Mouse (Mus musculus) gastrocnemius, postnatal 25 days (tissue): ENCODE measurements around the gene Mia2. TPM values are rescaled to one million over a fixed set of nuclear protein-coding genes. Genes with fewer than 3 reads are reported as not detected.
"Not testable (repeated sequence)": the region's sequence is repeated elsewhere in the genome, so short reads cannot be mapped to it uniquely, and the experiment has no call there.

ENCODE experiments used
- DNase-seq: peaks from one replicate; pipeline ENCODE4 v3.0.0; 2022
- long read RNA-seq, 2 experiments: library from polyadenylated mRNA; stranded (forward); transcript quantifications; one replicate each; pipeline ENCODE4 v2.0.0; 2021
- total RNA-seq, 2 experiments: library from RNA; stranded (reverse); gene quantifications; 1 replicate in 1 of 2; 2 replicates in 1 of 2; pipeline ENCODE4 v1.2.3; 2021

The Mia2 gene
- 10 to 100 TPM; 88.3 to 97.4 TPM for total RNA-seq
- long read RNA-seq, experiment 1, partial matches to known transcripts: 9 of 36 reads
- long read RNA-seq, experiment 1, other reads (novel, unspliced or antisense): 25 of 36 reads
- long read RNA-seq, experiment 2, partial matches to known transcripts: 5 of 54 reads
- long read RNA-seq, experiment 2, other reads (novel, unspliced or antisense): 45 of 54 reads

- DNase-seq: no peak
Observed at GRCm38 (mm10) chr12:59095104-59096025, at the start of gene Mia2. TSS of gene Mia2 (plus strand) at chr12:59095799.

- no peak for DNase-seq
Observed at GRCm38 (mm10) chr12:59052470-59052869, 43.1 kb upstream of the Mia2 start.

GRCm38 (mm10) chr12:59053166-59053565 is 42.4 kb upstream of the Mia2 start:
- no peak for DNase-seq

GRCm38 (mm10) chr12:59053976-59054375 is 41.6 kb upstream of the Mia2 start:
- DNase-seq: no peak

GRCm38 (mm10) chr12:59055196-59055850 is 40.3 kb upstream of the Mia2 start:
- no peak for DNase-seq

- no peak for DNase-seq
Observed at GRCm38 (mm10) chr12:59056222-59056621, 39.4 kb upstream of the Mia2 start.

GRCm38 (mm10) chr12:59058242-59058641 is 37.4 kb upstream of the Mia2 start:
- DNase-seq: not testable (repeated sequence)

DNA sequence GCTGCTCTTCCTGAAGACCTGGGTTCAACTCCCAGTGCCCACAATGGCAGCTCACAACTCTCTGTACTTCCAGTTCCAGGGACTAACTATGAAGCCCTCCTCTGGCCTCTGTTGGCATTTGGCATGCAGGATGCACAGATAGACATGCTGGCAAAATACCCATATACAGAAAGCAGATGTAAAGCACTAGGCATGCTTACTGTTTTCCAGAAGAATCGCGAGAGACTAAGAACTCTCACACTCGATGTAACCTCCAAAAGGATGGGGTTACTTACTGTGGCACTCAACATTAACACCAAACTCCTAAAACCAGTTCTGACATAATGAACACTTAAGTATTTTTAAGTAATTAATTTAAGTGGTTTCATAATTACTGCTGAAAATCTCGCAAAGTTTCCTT is 35.3 kb upstream of the Mia2 start:
- no peak for DNase-seq

DNA sequence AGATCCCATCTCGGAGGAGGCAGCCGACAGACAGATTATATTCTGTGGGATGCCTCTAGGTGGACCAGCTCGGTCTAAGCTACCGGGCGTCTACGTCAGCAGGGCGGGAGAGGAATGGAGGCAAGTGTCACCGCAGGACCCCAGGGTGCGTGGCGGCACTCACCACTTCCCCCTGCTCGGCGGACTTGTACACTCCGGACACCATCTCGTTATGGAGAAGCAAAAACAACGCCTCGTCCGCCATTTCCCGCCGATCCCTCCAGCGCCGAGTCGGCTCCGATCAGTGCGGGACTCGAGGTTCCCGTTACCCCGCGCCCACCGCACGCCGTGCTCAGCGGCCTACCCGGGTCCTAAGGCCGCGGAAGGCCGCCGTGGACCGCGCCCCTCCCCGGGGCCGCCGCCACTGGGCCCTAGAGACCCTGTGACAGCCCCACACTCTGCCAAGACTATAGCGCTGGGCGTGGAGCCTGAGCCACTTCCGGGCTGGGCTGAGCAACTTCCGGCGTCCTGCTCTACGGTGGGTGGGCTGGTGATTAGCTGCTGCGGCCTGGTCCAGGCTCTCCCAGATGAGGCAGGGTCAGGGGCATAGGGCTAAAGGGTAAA is 34.5 kb upstream of the Mia2 start, which contains the start of gene Trappc6b:
TSS of gene Trappc6b (minus strand) at position 480 of the 603 bp plus-strand sequence.
- DNase-seq: peak; percentile 79

GRCm38 (mm10) chr12:59064837-59065236 is 30.8 kb upstream of the Mia2 start:
- no peak for DNase-seq

DNA sequence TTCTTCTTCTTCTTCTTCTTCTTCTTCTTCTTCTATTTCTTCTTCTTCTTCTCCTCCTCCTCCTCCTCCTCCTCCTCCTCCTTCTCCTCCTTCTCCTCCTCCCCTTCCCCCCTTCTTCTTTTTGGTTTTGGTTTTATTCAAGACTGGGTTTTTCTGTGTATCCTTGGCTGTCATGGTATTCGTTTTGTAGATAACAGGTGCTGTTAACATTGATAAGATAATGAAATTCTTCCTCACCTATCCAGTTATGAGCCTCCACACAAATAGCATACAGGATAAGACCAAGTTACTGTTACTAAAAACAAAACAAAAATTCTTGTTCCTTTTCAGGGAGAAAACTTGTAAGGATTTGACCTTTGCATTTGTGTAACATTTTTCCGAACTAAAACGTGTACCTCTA is 29.8 kb upstream of the Mia2 start:
- DNase-seq: no peak

DNA sequence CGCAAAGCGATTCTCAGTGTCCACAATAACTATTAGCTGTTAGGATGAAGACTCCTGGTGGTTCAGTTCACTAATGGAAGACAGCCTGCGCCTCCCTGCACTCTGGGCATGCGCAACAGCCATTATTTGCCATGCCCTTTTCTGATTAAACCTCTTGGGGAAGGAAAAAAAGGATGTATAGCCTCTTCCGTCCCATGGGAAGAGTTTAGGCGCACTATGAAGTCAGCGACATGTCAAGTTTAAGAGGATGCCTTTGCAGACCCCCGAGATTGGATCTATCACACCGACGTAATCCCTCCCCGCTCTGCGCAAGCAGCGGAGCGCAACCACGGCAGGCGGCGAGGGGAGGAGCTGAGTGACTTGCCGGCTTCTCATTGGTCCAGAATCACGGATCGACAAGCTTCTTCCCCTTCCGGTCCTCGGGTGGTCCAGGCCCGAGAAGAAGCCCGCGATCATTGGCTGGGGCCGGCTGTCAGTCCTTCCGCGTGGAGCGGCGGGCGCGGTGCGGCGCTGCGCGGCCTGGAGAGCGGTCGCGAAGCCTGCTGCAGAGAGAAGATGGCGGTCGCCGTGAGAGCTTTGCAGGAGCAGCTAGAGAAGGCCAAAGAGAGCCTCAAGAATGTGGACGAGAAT is 29.0 kb upstream of the Mia2 start, which contains the start of gene Pnn:
TSS of gene Pnn (plus strand) at position 437 of the 630 bp plus-strand sequence.
- peak; percentile 98 for DNase-seq

GRCm38 (mm10) chr12:59067095-59067494 is 28.5 kb upstream of the Mia2 start:
- DNase-seq: no peak

DNA sequence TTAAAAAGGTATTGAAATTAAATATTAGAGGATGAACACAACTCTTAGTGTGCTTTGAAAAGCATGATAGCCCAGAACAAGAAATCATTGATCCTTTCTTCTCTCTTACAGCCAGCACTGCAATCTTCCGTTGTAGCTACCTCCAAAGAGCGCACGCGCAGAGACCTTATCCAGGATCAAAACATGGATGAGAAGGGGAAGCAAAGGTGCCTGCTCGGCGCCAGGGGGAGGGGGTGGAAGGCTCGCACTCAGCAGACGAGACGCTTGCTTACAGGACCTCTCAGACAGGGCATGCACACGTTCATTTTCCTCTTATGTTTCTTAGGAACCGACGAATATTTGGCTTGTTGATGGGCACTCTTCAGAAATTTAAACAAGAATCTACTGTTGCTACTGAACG is 26.8 kb upstream of the Mia2 start:
- DNase-seq: no peak

DNA sequence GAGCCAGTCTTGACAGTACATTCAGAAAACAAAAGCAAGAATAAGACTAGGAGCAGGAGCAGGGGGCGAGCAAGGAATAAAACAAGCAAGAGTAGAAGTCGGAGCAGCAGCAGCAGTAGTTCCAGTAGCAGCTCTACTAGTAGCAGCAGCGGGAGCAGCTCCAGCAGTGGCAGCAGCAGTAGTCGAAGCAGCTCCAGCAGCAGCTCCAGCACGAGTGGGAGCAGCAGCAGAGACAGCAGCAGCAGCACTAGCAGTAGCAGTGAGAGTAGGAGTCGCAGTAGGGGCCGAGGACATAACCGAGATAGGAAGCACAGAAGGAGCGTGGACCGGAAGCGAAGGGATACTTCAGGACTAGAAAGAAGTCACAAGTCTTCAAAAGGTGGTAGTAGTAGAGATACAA is 23.3 kb upstream of the Mia2 start:
- no peak for DNase-seq

DNA sequence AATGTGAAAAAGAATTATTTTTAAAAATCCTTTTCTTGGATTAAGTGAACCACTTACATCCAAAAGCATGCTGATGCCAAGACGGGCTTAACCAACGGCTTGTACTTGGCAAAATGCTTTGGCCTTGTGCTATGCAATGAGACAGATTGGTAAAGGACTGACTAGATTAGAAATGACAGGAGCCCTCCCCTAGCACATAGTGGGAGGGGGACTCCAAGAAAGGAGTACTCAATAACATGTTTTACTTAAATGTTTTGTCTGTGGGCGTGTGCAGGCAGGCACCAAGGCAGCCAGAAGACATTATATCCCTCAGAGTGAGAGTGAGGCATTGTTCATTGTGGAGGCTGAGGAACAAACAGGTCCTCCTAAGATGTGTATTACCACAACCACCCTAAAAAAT is 21.5 kb upstream of the Mia2 start:
- no peak for DNase-seq

- DNase-seq: no peak
Observed at GRCm38 (mm10) chr12:59076996-59077395, 18.6 kb upstream of the Mia2 start.

- no peak for DNase-seq
Observed at GRCm38 (mm10) chr12:59077883-59078282, 17.7 kb upstream of the Mia2 start.

- no peak for DNase-seq
Observed at GRCm38 (mm10) chr12:59080461-59080860, 15.1 kb upstream of the Mia2 start.

DNA sequence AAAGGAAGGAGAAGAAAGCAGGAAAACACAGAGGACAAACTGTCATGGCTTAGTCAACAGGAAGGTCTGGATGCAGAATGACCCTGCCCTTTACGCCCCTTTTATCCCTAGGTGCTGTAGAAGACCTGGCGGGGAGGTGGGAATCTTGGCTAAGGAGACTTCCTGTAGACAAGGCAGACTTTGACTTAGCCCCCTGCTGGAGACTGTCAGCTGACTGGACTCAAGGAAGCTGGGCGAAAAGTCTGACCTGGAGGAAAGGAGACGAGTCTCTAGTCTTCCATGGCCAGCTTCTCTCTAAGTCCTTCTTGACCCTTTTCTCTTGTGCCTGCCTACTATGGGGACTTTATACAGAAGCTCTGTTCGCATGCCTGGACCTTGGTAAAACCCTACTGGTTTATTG is 11.2 kb upstream of the Mia2 start:
- no peak for DNase-seq

GRCm38 (mm10) chr12:59086171-59086570 is 9.4 kb upstream of the Mia2 start:
- no peak for DNase-seq

GRCm38 (mm10) chr12:59093543-59093942 is 2.1 kb upstream of the Mia2 start:
- DNase-seq: no peak
